Mouse (Mus musculus): ENCODE data around the gene Dnajb4.

DNA sequence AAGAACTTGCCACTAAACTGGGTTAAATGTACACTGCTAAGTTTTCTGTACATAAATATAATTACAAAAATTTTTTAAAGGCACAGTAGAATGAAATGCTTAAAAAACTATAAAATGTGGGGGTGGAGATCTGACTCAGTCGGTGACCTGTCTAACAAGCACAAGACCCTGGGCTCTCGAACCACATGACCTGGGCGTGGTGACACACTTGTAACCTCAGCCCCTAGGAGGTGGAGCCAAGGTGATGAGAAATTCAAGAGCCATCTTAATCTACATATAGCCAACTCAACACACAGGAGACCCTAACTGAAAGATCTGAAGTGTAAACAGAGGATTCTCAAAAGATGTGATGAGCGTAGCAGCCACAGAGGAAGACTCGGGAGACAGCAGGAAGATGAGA, 56.0 kb downstream of the Dnajb4 start:
- no peak for TF ChIP-seq FLI1 (IDR thresholded peaks at IDR 0.05; ENCODE audit: low read length)
- TF ChIP-seq GATA1 (IDR thresholded peaks at IDR 0.05; ENCODE audit: borderline replicate concordance, low read length) = no peak

Data from megakaryocyte, embryonic 14.5 days (primary cell).